Mouse (Mus musculus) cortical plate, adult 2 months (tissue): Measurements from ENCODE around the gene Lin9.
"Not testable (repeated sequence)": the region's sequence is repeated elsewhere in the genome, so short reads cannot be mapped to it uniquely, and the experiment has no call there.

Experiments used
- CTCF ChIP-seq: fragments of 200-500 bp; IDR thresholded peaks from 2 replicates; pipeline ENCODE4 v1.5.1; 2011; ENCODE audit warnings: mild to moderate bottlenecking, control low read depth, low read length; ENCODE audit not compliant: insufficient read depth; ENCODE audit errors: extremely low read depth
- POLR2A ChIP-seq: fragments of 200-500 bp; IDR thresholded peaks from 2 replicates; pipeline ENCODE4 v1.6.1; 2011; ENCODE audit warnings: mild to moderate bottlenecking, low read length, control low read depth; ENCODE audit not compliant: insufficient read depth; ENCODE audit errors: extremely low read depth

GRCm38 (mm10) chr1:180611842-180612241 lies 29.1 kb upstream of the Lin9 start:
- TF ChIP-seq CTCF, POLR2A: not testable (repeated sequence)
